Mouse (Mus musculus) forebrain, postnatal 0 days (tissue): ENCODE results near the gene Klf12. TPM values are rescaled to one million over a fixed set of nuclear protein-coding genes. Genes with fewer than 3 reads are reported as not detected.

Experiments used
- ATAC-seq: fragments of 200-750 bp; cut with Nextera tagmentation; 2 replicates; pipeline ENCODE4 v1.8.0; 2017; ENCODE audit warnings: mild to moderate bottlenecking, moderate library complexity
- DNase-seq: peaks from one replicate; pipeline ENCODE4 v3.0.0-alpha.2; 2015
- H3K27ac ChIP-seq: fragments of 300-500 bp; sonication (generic); 2 replicates; pipeline ENCODE4 v1.5.1; 2014; ENCODE audit warnings: low read depth, mild to moderate bottlenecking, antibody characterized with exemption, low read length, moderate library complexity, mixed read lengths
- H3K27me3 ChIP-seq: fragments of 300-500 bp; sonication (generic); 2 replicates; pipeline ENCODE4 v1.6.1; 2014; ENCODE audit warnings: mild to moderate bottlenecking, low read length, mixed read lengths; ENCODE audit not compliant: insufficient read depth
- H3K36me3 ChIP-seq: fragments of 300-500 bp; sonication (generic); 2 replicates; pipeline ENCODE4 v1.6.1; 2014; ENCODE audit warnings: mild to moderate bottlenecking, moderate library complexity; ENCODE audit not compliant: insufficient read depth
- H3K4me1 ChIP-seq: fragments of 300-500 bp; sonication (generic); 2 replicates; pipeline ENCODE4 v1.6.1; 2014; ENCODE audit warnings: antibody characterized with exemption; ENCODE audit not compliant: insufficient read depth
- H3K4me2 ChIP-seq: fragments of 300-500 bp; sonication (generic); 2 replicates; pipeline ENCODE4 v1.6.1; 2014; ENCODE audit warnings: low read depth, mild to moderate bottlenecking, moderate library complexity
- H3K4me3 ChIP-seq: fragments of 300-500 bp; sonication (generic); 2 replicates; pipeline ENCODE4 v1.5.1; 2014; ENCODE audit warnings: low read depth, low read length, mixed read lengths
- H3K9ac ChIP-seq: fragments of 300-500 bp; sonication (generic); 2 replicates; pipeline ENCODE4 v1.6.1; 2014; ENCODE audit warnings: mild to moderate bottlenecking
- H3K9me3 ChIP-seq: fragments of 300-500 bp; sonication (generic); 2 replicates; pipeline ENCODE4 v1.6.1; 2016; ENCODE audit warnings: low read length
- CTCF ChIP-seq: sonication (generic); IDR thresholded peaks from 2 replicates; pipeline ENCODE4 v1.5.1; 2016; ENCODE audit warnings: antibody characterized with exemption, control low read depth, low read depth
- WGBS: fragments of 180-500 bp; shearing (Covaris S2); extraction: QIAGEN DNeasy Blood & Tissue Kit; methylation state at CpG from one replicate; pipeline ENCODE4 v1.1.7; 2014; 5-methylcytosine and 5-hydroxymethylcytosine counted together
- polyA plus RNA-seq: library from polyadenylated mRNA; unstranded; fragments of >200 nt; fragmentation: Nextera tagmentation; extraction: Ambion mirVana; gene quantifications from 2 replicates; pipeline ENCODE4 v1.2.1, GENCODE M21; 2015
- total RNA-seq: library from RNA; depleted of rRNA; stranded (reverse); fragments of >200 nt; gene quantifications from 2 replicates; pipeline ENCODE4 v1.2.3, GENCODE M21; 2014

Klf12 gene
- total and polyA plus RNA-seq, 2 experiments from 2014 or later = 24.4 to 47.9 TPM

DNA sequence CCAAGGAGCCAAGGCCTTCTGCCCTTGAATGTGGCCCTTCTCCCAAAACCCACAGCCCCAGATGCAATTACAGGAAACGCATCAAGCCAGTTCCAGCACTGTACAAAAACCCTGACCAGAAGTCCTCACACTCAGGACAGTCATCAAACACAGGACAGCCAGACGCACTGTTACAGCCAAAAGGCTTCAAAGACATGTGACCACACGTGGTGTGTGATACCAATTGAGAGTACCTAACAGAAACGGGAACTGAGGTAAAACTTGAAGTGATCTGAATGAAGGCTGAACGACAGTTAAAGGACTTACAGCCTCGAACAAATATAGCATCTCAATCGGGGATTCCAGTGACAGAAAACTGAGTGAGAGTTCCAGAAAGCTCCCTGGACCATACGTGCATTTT lies 87.3 kb downstream of the Klf12 start:
- no peak overlapping the region for H3K9ac ChIP-seq
- TF ChIP-seq CTCF = no peak
- DNase-seq = no peak
- no peaks in the 10 kb centered on the region for H3K36me3 ChIP-seq
- no peak overlapping the region for H3K4me3 ChIP-seq
- ATAC-seq = no peak
- no peaks in the 10 kb centered on the region for H3K9me3 ChIP-seq
- H3K4me1 ChIP-seq = no peaks in the 10 kb centered on the region
- no peak overlapping the region for H3K27ac ChIP-seq
- 96% methylated on average over 8 of the region's 8 CpGs for WGBS
- no peaks in the 10 kb centered on the region for H3K27me3 ChIP-seq
- H3K4me2 ChIP-seq = no peak overlapping the region

DNA sequence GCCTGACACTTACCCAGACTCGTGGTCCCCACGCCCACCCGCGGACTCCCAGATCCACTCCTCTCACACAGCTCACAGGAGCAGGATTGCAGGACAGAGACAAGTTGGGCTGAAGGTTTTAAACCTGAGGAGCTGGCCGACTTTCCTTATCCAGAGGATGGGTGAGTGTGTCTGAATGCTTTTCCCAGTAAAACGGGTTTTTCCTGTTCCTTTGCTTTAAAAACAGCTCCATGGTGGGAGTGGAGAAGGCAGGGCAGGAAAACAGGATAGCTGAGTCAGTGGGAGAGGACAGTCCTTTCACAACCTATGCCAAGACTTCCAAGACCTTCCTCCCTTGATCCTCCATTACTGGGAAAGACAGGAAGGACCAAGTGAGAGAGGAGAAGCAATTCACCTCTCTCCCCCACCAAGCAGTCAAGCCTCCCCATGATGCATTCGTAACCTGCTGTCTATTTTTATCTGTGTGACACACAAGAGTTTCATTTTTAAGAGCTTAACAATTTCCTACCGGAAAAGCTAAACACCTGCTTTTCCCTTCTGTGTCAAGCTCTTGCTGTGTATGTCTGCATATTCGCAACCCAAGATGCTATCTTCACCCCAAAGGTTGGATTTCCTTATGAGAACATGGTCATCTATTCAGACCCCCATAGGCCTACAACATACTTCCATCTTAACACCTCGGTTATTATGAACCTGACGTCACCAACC lies 94.8 kb downstream of the Klf12 start:
- H3K27ac ChIP-seq = no peak overlapping the region

DNA sequence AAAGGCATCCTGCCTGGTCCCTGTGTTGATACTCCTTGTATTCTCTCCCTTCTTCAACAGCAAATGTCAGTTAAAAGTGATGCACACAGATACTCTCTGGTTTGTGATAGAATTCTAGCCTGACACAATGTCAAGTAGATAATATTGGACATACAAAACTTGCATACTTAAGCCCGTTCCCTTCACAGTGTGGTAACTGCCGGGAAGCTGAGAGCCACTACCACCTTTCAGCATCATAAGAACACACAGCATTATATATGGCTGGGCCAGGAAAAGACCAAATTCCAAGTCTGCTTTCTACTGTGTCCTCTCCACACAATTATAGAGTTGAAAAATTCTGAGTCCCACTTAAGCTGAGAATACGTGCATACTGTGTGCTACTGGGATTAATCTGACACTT lies 97.1 kb downstream of the Klf12 start:
- ATAC-seq = no peak
- H3K27ac ChIP-seq = no peak overlapping the region
- H3K9ac ChIP-seq = no peak overlapping the region
- 49% methylated on average over 3 of the region's 3 CpGs for WGBS
- H3K4me2 ChIP-seq = no peak overlapping the region
- no peaks in the 10 kb centered on the region for H3K4me1 ChIP-seq
- no peaks in the 10 kb centered on the region for H3K36me3 ChIP-seq
- no peaks in the 10 kb centered on the region for H3K9me3 ChIP-seq
- TF ChIP-seq CTCF = no peak
- no peaks in the 10 kb centered on the region for H3K27me3 ChIP-seq
- no peak overlapping the region for H3K4me3 ChIP-seq
- DNase-seq = no peak

More for the DNA sequence above, 94.8 kb downstream of the Klf12 start:
- Histone ChIP-seq H3K27me3 (no peaks in the 10 kb centered on the region), H3K9ac (no peak overlapping the region), H3K4me3 (no peak overlapping the region), H3K4me2 (no peak overlapping the region), H3K36me3 (no peaks in the 10 kb centered on the region), H3K4me1 (no peaks in the 10 kb centered on the region), H3K9me3 (no peaks in the 10 kb centered on the region)
- no peak for TF ChIP-seq CTCF
- 87% methylated on average over 11 of the region's 11 CpGs for WGBS
- no peak for DNase-seq
- ATAC-seq = no peak

DNA sequence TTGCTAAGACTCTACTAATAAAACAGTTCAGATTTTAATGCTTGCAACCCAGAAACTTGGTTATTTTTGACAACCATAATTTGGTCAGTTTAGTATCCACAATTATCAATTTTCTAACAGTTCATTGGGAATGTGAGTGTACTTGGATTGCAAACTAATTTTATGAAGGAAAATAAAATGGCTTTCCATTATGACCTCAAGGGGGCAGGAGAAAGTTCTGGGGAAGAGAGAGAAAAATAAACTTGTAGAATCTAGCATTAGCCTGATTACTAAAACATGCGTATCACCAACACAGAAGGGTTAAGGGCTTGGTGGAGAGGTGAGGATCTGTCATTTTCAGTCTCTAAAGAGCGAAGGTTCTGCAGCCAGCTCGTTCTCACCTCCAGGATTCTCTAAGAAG lies 106.7 kb downstream of the Klf12 start:
- Histone ChIP-seq H3K4me2 (no peak overlapping the region), H3K9ac (no peak overlapping the region), H3K27me3 (no peaks in the 10 kb centered on the region), H3K9me3 (no peaks in the 10 kb centered on the region), H3K27ac (no peak overlapping the region), H3K36me3 (no peaks in the 10 kb centered on the region), H3K4me1 (no peaks in the 10 kb centered on the region), H3K4me3 (no peak overlapping the region)
- TF ChIP-seq CTCF = no peak
- ATAC-seq (no peak), DNase-seq (no peak)
- WGBS = 88% methylated on average over 3 of the region's 3 CpGs

DNA sequence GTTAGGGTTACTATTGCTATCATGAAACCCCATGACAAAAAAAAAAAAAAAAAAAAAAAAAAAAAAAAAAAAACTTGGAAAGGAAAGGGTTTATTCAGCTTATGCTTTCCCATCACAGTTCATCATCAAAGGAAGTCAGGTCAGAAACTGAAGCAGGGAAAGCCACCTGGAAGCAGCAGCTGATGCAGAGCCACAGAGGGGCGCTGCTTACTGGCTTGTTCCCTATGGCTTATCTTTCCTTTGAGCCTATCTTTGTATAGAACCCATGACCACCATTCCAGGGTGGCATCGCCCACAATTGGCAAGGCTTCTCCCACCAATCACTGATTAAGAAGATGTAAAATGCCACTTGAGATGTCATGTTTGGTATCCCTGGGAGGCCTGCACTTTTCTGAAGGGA lies 119.4 kb downstream of the Klf12 start:
- Histone ChIP-seq H3K4me1 (no peaks in the 10 kb centered on the region), H3K36me3 (no peaks in the 10 kb centered on the region), H3K9ac (no peak overlapping the region), H3K9me3 (no peaks in the 10 kb centered on the region), H3K27me3 (no peaks in the 10 kb centered on the region), H3K4me3 (no peak overlapping the region), H3K4me2 (no peak overlapping the region), H3K27ac (no peak overlapping the region)
- no peak for TF ChIP-seq CTCF
- DNase-seq (no peak), ATAC-seq (no peak)
- 91% methylated on average over 2 of the region's 2 CpGs for WGBS

DNA sequence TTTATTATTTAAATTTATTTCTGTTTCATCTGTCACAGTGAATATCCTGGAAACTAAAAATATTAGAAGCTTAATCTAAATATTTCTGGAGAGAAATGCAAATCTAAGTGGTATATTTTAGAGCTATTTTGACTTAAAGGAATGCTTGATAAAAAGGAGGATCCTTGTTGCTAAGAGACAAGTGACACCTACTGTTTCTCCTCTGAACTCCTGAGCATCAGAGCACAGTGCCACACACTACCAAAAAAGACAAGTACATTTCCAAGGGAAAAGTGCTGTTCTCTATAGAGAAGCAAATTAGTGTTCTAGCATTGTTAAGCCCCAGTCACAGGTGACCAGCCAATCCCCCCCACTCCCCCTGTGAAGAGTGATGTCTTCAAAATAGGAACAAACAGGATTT lies 127.8 kb downstream of the Klf12 start:
- H3K4me1 ChIP-seq = 0 out of 2 replicates have a peak, but pooled peaks cover 2% of the 10 kb centered on the region
- no peaks in the 10 kb centered on the region for H3K36me3 ChIP-seq
- H3K9me3 ChIP-seq = no peaks in the 10 kb centered on the region
- no peak overlapping the region for H3K4me3 ChIP-seq
- no peak overlapping the region for H3K27ac ChIP-seq
- H3K4me2 ChIP-seq = no peak overlapping the region
- peak; percentile 37 for TF ChIP-seq CTCF
- H3K27me3 ChIP-seq = no peaks in the 10 kb centered on the region
- DNase-seq = no peak
- peak; percentile 58 for ATAC-seq
- no peak overlapping the region for H3K9ac ChIP-seq

DNA sequence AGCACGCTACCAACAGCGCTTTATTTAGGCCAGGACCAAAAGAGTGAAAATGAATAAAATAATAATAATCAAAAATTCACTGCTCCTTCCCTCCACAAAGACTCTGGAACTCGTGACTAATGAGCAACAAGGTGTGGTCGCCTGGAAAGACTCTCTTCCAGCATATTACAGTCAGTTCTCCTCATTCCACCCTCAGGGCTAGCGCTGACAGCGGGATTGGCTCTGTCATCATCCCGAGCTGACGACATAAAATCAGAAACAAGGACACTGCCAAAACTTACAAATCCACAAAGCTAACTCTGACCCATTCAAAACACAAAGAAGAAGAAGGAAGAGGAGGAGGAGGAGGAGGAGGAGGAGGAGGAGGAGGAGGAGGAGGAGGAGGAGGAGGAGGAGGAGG lies 136.8 kb downstream of the Klf12 start:
- TF ChIP-seq CTCF = no peak
- ATAC-seq = no peak

More for the DNA sequence above, 136.8 kb downstream of the Klf12 start:
- 92% methylated on average over 8 of the region's 8 CpGs for WGBS
- H3K9me3 ChIP-seq = no peaks in the 10 kb centered on the region
- no peaks in the 10 kb centered on the region for H3K27me3 ChIP-seq
- no peak overlapping the region for H3K9ac ChIP-seq
- H3K4me3 ChIP-seq = no peak overlapping the region
- no peaks in the 10 kb centered on the region for H3K4me1 ChIP-seq
- H3K4me2 ChIP-seq = no peak overlapping the region
- H3K27ac ChIP-seq = no peak overlapping the region
- DNase-seq = no peak
- no peaks in the 10 kb centered on the region for H3K36me3 ChIP-seq
